Mouse (Mus musculus) cerebellum, adult (tissue): ENCODE measurements at regions not wholly inside any gene's neighbourhood (a gene's known extent, or its start where the extent isn't known, plus 50 kb on each side); places are given as distances from the start of the nearest gene placed in this dataset.

ENCODE experiments used
- ATAC-seq: cut with Nextera tagmentation; 2 replicates; pipeline ENCODE4 v1.9.2; 2017; ENCODE audit warnings: mild to moderate bottlenecking, moderate library complexity, mixed read lengths; ENCODE audit not compliant: insufficient number of reproducible peaks, low FRiP score, low TSS enrichment

DNA sequence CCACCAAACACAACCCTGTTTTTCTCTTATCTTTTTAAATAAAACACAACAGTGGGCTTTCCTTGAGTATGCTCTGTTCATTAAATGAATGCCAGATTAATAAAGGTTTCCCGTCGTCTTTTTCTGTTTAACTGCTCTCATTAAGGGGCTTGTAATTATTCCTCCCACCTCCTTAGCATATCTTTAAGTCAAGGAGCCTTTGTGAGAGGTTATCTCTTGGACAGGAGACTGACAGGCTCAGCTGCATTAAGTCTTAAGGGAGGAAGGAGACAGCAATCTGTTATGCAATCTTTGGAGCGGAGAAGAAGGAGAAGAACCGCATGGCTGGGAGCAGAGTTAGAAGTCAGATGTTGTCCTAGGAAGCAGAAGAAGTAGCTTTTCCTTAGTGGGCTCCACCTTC lies 111.3 kb upstream of the Syt6 start:
- ATAC-seq: no peak

- no peak for ATAC-seq
Measured at GRCm38 (mm10) chr3:103464181-103464580, 110.8 kb upstream of the Syt6 start.

GRCm38 (mm10) chr3:103464729-103465128 lies 110.3 kb upstream of the Syt6 start:
- ATAC-seq: no peak

- ATAC-seq: no peak
Measured at GRCm38 (mm10) chr3:103465132-103465690, 109.8 kb upstream of the Syt6 start.

DNA sequence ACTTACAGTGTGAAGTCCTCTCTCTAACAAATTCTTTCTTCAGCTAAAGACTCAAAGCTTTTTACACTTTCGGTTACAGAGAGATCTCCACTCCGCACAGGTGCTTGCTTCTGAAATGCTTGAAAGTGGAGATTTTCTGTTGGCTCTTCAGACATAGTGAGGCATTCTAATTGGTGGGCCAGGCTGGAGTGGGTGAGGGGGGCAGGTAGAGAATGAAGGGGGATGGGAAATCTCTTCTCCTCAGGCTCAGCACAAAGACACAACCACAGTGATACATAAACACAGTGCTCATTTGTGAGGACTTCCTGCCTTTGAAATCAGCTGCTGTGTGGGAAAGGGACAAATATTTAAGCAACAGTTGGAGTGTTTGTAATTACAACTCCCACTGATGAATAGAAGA lies 109.1 kb upstream of the Syt6 start:
- ATAC-seq: no peak

- no peak for ATAC-seq
Measured at GRCm38 (mm10) chr3:103470586-103471400, 104.2 kb upstream of the Syt6 start.

GRCm38 (mm10) chr3:103472598-103472997 lies 102.4 kb upstream of the Syt6 start:
- no peak for ATAC-seq

GRCm38 (mm10) chr3:103473336-103473735 lies 101.7 kb upstream of the Syt6 start:
- no peak for ATAC-seq

DNA sequence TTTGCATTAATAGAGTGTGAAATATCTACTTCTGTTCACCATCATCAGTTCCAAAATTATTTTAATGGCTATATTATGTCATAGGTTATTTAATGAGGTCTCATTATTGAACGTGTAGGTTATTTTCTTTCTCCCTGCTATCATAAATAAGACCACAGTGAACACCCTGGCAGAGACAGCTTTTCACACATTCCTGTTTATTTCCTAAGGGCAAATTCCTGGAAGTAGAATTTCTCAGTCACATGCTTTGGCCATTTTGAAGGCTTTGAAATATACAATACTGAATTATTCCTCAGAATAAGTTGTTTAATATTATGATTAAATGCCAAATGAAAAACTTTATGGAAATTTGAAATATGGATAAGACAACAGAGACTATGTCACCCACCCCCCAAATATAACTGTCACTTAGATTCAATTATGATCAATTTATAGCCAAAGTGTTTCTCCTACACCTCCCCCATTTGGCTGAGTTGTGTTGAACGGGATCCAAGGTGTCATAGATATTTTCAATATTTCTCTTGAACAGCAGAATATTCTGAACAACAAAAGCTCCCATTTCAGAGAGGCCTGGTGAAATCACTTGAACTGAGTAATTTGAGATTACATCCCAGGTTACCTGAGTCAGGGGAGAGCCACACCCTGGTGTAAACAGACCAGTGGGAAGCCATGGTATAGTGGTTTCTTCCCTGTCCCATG lies 95.0 kb upstream of the Syt6 start:
- no peak for ATAC-seq

DNA sequence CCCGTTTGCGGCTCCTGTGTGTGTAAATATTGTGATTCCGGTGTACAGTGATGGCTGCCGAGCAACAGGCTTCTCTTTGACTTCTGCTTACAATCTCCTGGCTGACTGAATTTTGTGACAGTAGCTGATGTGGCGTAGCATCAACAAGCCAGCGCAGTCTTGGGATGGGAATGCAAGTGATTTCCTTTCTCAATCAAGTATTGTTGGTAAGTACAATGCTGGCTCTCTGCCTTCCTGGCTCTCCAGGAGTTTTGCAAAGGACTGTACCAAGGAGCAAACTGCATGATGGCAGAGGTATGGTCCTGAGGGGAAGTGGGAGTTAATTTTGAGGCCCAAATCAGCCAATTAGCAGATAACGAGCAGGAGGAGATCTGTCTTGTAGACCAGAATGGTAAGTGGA lies 94.4 kb upstream of the Syt6 start:
- ATAC-seq: no peak

DNA sequence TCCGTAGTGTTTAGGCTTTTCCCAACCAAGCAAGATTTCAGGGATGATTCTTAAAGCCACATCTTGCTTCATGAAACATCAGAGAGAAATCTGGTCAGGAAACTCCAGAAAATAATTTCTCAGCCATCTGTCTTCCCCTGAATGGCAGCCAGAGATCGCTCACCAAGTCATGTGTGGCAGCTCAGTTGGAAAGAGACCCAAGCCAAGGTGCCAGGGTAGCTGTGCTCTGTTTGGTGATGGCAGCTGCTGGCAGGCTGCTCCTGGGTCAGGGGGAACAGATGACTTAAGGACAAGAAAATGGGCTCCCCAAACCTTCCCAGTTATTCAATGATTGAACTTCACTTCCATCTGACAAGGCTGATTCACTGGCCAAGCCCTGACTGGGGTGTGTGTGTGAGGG lies 91.7 kb upstream of the Syt6 start:
- ATAC-seq: peak; percentile 74

- ATAC-seq: peak; percentile 53; the same call in 1 of the 2 replicates
Measured at GRCm38 (mm10) chr3:103483762-103484161, 91.3 kb upstream of the Syt6 start.

GRCm38 (mm10) chr3:103489786-103490185 lies 85.2 kb upstream of the Syt6 start:
- no peak for ATAC-seq

DNA sequence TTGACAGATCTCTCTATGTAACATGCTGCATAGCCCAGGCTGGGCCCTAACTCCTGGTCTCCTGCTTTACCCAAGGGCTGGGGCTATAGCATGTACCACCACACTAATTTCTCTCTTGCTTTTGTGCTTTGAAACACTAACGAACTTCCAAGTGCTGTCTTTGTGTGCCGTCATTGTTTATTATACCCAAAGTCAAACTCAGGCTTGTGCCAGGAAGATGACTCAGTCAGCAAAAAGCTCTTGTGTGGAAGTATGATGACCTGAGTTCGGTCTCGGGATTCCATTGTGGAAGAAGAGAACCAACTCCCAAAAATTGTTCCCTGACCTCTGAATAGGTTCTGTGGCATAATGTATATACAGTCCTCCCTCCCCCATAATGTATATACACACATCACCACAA lies 84.1 kb upstream of the Syt6 start:
- no peak for ATAC-seq

GRCm38 (mm10) chr3:103492211-103492610 lies 82.8 kb upstream of the Syt6 start:
- no peak for ATAC-seq

DNA sequence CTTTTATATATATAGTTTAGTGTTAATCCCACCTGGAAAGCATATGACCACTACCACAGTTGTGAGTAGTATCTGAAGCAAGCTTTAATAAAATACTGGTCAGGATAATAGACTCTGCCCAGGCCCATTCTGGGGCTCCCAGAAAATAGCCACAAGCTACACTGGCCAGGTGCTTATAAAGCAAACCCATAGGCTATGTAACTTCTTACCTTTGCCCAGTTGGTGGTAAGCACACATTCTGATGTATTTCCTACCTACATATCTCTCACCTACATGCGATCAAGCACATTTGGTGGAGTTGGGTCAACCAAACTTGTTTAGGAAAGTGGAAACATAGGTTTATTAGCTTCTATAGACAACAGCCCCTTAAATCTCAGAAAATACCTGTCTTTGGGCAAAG lies 81.4 kb upstream of the Syt6 start:
- no peak for ATAC-seq

- no peak for ATAC-seq
Measured at GRCm38 (mm10) chr3:103494043-103494442, 81.0 kb upstream of the Syt6 start.

GRCm38 (mm10) chr3:103496083-103496482 lies 78.9 kb upstream of the Syt6 start:
- no peak for ATAC-seq

- no peak for ATAC-seq
Measured at GRCm38 (mm10) chr3:103496683-103497082, 78.3 kb upstream of the Syt6 start.

DNA sequence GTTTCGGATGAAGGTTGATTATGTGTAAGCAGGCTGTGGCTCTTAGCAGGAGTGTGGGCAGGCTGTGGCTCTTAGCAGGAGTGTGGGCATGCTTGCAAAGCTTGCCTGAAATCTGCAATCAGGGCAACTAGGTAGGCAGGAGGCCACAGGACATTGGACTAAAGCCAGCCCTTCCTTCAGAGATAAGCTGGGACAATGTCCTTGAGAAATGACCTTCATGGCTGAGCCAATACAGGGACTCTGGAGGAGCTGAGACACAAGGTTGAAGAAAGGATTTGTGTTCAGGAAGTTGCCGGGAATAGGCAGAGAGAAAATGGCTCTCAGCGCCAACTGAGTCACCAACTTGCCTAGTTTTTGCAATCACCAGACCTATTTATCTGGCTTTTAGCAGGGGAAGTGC lies 77.3 kb upstream of the Syt6 start:
- ATAC-seq: no peak

- ATAC-seq: no peak
Measured at GRCm38 (mm10) chr3:103498458-103498857, 76.6 kb upstream of the Syt6 start.

DNA sequence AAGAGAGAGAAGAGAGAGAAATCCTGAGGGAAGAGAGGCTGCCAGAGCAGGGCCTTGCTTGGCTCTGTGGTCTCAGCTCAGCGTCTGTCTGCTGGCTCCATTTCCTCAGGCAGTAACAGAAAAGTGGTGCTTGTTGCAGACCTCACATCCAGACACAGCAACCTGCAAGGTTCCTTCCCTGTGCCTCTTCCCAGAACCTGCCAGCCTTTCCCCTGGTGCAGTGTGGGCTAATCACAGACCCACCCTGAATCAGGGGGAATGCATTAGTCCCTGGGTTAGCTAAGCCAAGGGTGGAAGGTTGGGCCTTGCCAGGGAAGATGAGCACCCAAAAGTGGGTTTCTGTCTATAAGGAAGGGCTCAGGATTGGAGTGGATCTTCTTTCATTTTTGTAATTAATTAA lies 75.2 kb upstream of the Syt6 start:
- ATAC-seq: no peak
